In the genomic region with DNA sequence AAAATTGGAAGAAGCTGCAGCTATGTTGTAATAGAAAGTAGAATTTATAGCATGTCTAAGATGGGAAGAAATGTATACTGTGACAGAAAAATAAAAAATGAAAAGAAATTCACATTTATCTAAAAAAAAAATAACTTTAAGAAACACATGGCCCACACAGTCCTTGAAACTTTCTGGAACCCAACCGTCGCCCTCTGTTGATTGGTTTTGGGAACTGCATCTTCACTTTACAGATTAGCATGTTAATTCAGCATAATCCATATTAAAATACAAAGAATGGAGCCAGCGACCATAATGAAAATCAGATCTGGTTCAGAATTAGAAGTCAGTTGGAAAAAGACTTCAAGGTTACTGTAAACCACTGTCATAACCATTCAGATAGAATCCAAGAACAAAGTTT, we compare ENCODE assay signal across 14 mouse cellular contexts.
DNase-seq lines count a peak whose midpoint lies in the region; ATAC-seq and TF ChIP-seq lines count a peak whose summit lies in the region.
"Had no signal": no experiment of that assay in that cellular context is flagged by ENCODE, and none has a peak within 500 bp of the region (broad histone marks: within the 10 kb centered on the region; RNA-seq: fewer than 3 reads in every experiment).

No protein-coding gene starts in this region.

- no peak overlapping the region for H3K27ac ChIP-seq in heart, adult 2 months
- no peak overlapping the region for H3K27ac ChIP-seq in liver, embryonic 14.5 days
- no peak overlapping the region for H3K27ac ChIP-seq in limb, embryonic 10.5 days
- H3K27ac ChIP-seq: forebrain, embryonic 13.5 days; liver, embryonic 13.5 days; midbrain, embryonic 12.5 days had no signal

- no peak for TF ChIP-seq EP300 in heart, adult 2 months (IDR thresholded peaks at IDR 0.05; ENCODE audit: insufficient read depth, low read depth, low read length)
- TF ChIP-seq EP300 in liver, embryonic 14.5 days (IDR thresholded peaks at IDR 0.05; ENCODE audit: low read depth), result no peak

- H3K9ac ChIP-seq in heart, adult 2 months (ENCODE audit: low read depth, low read length), result no peak overlapping the region
- no peak overlapping the region for H3K9ac ChIP-seq in liver, embryonic 14.5 days (replicated peaks)
- H3K9ac ChIP-seq: forebrain, embryonic 13.5 days; liver, embryonic 13.5 days; midbrain, embryonic 12.5 days had no signal

- no peak overlapping the region for H3K4me3 ChIP-seq in heart, adult 2 months
- H3K4me3 ChIP-seq in liver, embryonic 14.5 days (ENCODE audit: insufficient read depth in 1 of 2, low read depth in 2 of 2, low read length in 2 of 2), result no peak overlapping the region
- H3K4me3 ChIP-seq in myocyte, result no peak overlapping the region
- H3K4me3 ChIP-seq in limb, embryonic 10.5 days, result no peak overlapping the region
- H3K4me3 ChIP-seq: forebrain, embryonic 13.5 days; liver, embryonic 13.5 days; midbrain, embryonic 12.5 days had no signal

- H3K36me3 ChIP-seq in heart, adult 2 months (ENCODE audit: control insufficient read depth, insufficient read depth, low read length), result no peaks in the 10 kb centered on the region
- no peaks in the 10 kb centered on the region for H3K36me3 ChIP-seq in liver, embryonic 14.5 days (replicated peaks; ENCODE audit: control insufficient read depth, insufficient read depth, low read depth)
- H3K36me3 ChIP-seq in myocyte (ENCODE audit: control insufficient read depth, insufficient read depth), result no peaks in the 10 kb centered on the region
- H3K36me3 ChIP-seq in limb, embryonic 10.5 days, result no peaks in the 10 kb centered on the region
- H3K36me3 ChIP-seq: liver, embryonic 13.5 days; midbrain, embryonic 12.5 days had no signal

- H3K4me1 ChIP-seq in heart, adult 2 months (ENCODE audit: control insufficient read depth, insufficient read depth, low read length), result no peaks in the 10 kb centered on the region
- no peaks in the 10 kb centered on the region for H3K4me1 ChIP-seq in liver, embryonic 14.5 days (replicated peaks; ENCODE audit: control insufficient read depth in 2 of 2, insufficient read depth in 2 of 2, low read length in 1 of 2)
- no peaks in the 10 kb centered on the region for H3K4me1 ChIP-seq in limb, embryonic 10.5 days
- H3K4me1 ChIP-seq: forebrain, embryonic 13.5 days; liver, embryonic 13.5 days; midbrain, embryonic 12.5 days had no signal

- WGBS in heart, adult 2 months, result 55% methylated on average over 3 of the region's 3 CpGs
- 21% methylated on average over 3 of the region's 3 CpGs for WGBS in liver, embryonic 14.5 days (ENCODE audit: insufficient replicate concordance)
- 53% methylated on average over 3 of the region's 3 CpGs for WGBS in limb, embryonic 10.5 days

- H3K27me3 ChIP-seq in heart, adult 2 months (ENCODE audit: control insufficient read depth, insufficient read depth, low read length), result no peaks in the 10 kb centered on the region
- no peaks in the 10 kb centered on the region for H3K27me3 ChIP-seq in liver, embryonic 14.5 days (ENCODE audit: control insufficient read depth, insufficient read depth, low read length)
- no peaks in the 10 kb centered on the region for H3K27me3 ChIP-seq in myocyte (ENCODE audit: control insufficient read depth, insufficient read depth, insufficient read length)
- H3K27me3 ChIP-seq in limb, embryonic 10.5 days (ENCODE audit: low read depth, poor library complexity, severe bottlenecking), result no peaks in the 10 kb centered on the region
- H3K27me3 ChIP-seq: forebrain, embryonic 13.5 days; liver, embryonic 13.5 days; midbrain, embryonic 12.5 days had no signal

- no peaks in the 10 kb centered on the region for H3K9me3 ChIP-seq in liver, embryonic 14.5 days (ENCODE audit: control insufficient read depth, low read length)
- H3K9me3 ChIP-seq in limb, embryonic 10.5 days (replicated peaks), result no peaks in the 10 kb centered on the region
- H3K9me3 ChIP-seq: forebrain, embryonic 13.5 days; liver, embryonic 13.5 days; midbrain, embryonic 12.5 days had no signal

- DNase-seq in heart, adult 2 months, result no peak
- DNase-seq in heart, postnatal 25 days (ENCODE audit: low spot score), result no peak
- DNase-seq in liver, embryonic 14.5 days (ENCODE audit: low read depth in 3 of 3, low spot score in 3 of 3), result no peak
- DNase-seq in liver, result no peak
- DNase-seq in NIH3T3 (ENCODE audit: low read depth), result peak; percentile 28
- no peak for DNase-seq in limb, embryonic 10.5 days (ENCODE audit: low spot score)
- DNase-seq: gastrocnemius, postnatal 10 days; liver, embryonic 13.5 days; lung, postnatal 4 days had no signal

- intact Hi-C loops in heart, adult 2 months (cut with DNase I), result no loop called here
- intact Hi-C loops in heart, postnatal 25 days (cut with DNase I), result no loop called here

- no peak for TF ChIP-seq POLR2A in heart, adult 2 months (IDR thresholded peaks at IDR 0.05; ENCODE audit: insufficient read depth, low read depth, low read length)
- TF ChIP-seq POLR2A in myocyte (IDR thresholded peaks at IDR 0.05; ENCODE audit: insufficient read length, low read depth), result no peak

- TF ChIP-seq CTCF in heart, adult 2 months (IDR thresholded peaks at IDR 0.05), result peak; percentile 18
- 0 out of 2 replicates have a peak, but pooled peaks have one; percentile 3 for TF ChIP-seq CTCF in liver, embryonic 14.5 days (IDR thresholded peaks at IDR 0.05; ENCODE audit: low read depth)

- no peak for ATAC-seq in liver, embryonic 14.5 days (ENCODE audit: insufficient read depth)
- no peak for ATAC-seq in monocyte, adult 5-6 weeks (replicated peaks; ENCODE audit: insufficient number of reproducible peaks, low FRiP score, low TSS enrichment, poor library complexity, severe bottlenecking)
- ATAC-seq: forebrain, embryonic 13.5 days; hindbrain, embryonic 16.5 days had no signal

- H3K79me2 ChIP-seq in heart, adult 2 months (replicated peaks; ENCODE audit: control insufficient read depth, insufficient read depth, low read length), result no peaks in the 10 kb centered on the region
- H3K79me2 ChIP-seq in myocyte (ENCODE audit: control insufficient read depth, insufficient read depth), result no peaks in the 10 kb centered on the region

- no peak overlapping the region for H3K4me2 ChIP-seq in liver, embryonic 14.5 days (ENCODE audit: low read depth)
- H3K4me2 ChIP-seq in myocyte (ENCODE audit: low read depth), result peak overlapping the region; percentile 47
- H3K4me2 ChIP-seq: forebrain, embryonic 13.5 days; liver, embryonic 13.5 days; midbrain, embryonic 12.5 days had no signal

- no peak overlapping the region for H3ac ChIP-seq in myocyte (ENCODE audit: control insufficient read depth, insufficient read length)

TF ChIP-seq in myocyte, 11 proteins besides CTCF, POLR2A, EP300 and RAD21:
- TF ChIP-seq TCF3 (IDR thresholded peaks at IDR 0.05; ENCODE audit: insufficient read length, low read depth), result no peak
- TF ChIP-seq CEBPB (IDR thresholded peaks at IDR 0.05; ENCODE audit: insufficient read depth, poor library complexity, severe bottlenecking), result no peak
- no peak for TF ChIP-seq USF1 (IDR thresholded peaks at IDR 0.05; ENCODE audit: low read depth)
- TF ChIP-seq REST (IDR thresholded peaks at IDR 0.05; ENCODE audit: insufficient read depth, insufficient read length), result no peak
- TF ChIP-seq MAX (IDR thresholded peaks at IDR 0.05; ENCODE audit: low read depth), result no peak
- TF ChIP-seq TCF12 (IDR thresholded peaks at IDR 0.05; ENCODE audit: insufficient read depth, poor library complexity, severe bottlenecking), result no peak
- no peak for TF ChIP-seq MYOD1 (IDR thresholded peaks at IDR 0.05; ENCODE audit: control insufficient read depth in 1 of 3, insufficient read length in 2 of 3, low read depth in 2 of 3)
- no peak for TF ChIP-seq SRF (IDR thresholded peaks at IDR 0.05; ENCODE audit: control insufficient read depth, insufficient read length, low read depth)
- TF ChIP-seq POLR2AphosphoS2 (IDR thresholded peaks at IDR 0.05; ENCODE audit: insufficient read length, low read depth), result no peak
- TF ChIP-seq E2F4 (IDR thresholded peaks at IDR 0.05; ENCODE audit: insufficient read depth), result no peak
- no peak for TF ChIP-seq MYOG (IDR thresholded peaks at IDR 0.05; ENCODE audit: control insufficient read depth in 1 of 3, insufficient read depth in 1 of 3, insufficient read length in 2 of 3, low read depth in 2 of 3)
TF ChIP-seq in myocyte: peak in this region for 0.
